Mouse (Mus musculus): Measurements from ENCODE around the gene Pla2g3. TPM values are rescaled to one million over a fixed set of nuclear protein-coding genes. Genes with fewer than 3 reads are reported as not detected.

Pla2g3 gene
- total and polyA plus RNA-seq, 3 experiments = not detected

- Histone ChIP-seq H3K4me3 (replicated peaks in 1 of 3; ENCODE audit: low read depth in 2 of 3, low read length in 2 of 3, poor library complexity in 1 of 3) (no peak overlapping the region), H3K27ac (ENCODE audit: insufficient read depth, low read depth) (no peak overlapping the region), H3K79me2 (replicated peaks; ENCODE audit: control insufficient read depth, extremely low read depth, insufficient read depth, poor library complexity, severe bottlenecking) (no peaks in the 10 kb centered on the region), H3K4me2 (ENCODE audit: insufficient read depth, low read depth, poor library complexity, severe bottlenecking) (no peak overlapping the region), H3K9ac (ENCODE audit: insufficient read depth, low read depth) (no peak overlapping the region), H3K4me1 (ENCODE audit: control insufficient read depth in 1 of 2, insufficient read depth in 2 of 2) (peaks cover 0 to 4% of the 10 kb centered on the region in 2 experiments; a peak in 1 of 4 replicates), H3K36me3 (replicated peaks in 1 of 2; ENCODE audit: control insufficient read depth in 1 of 2, insufficient read depth in 1 of 2, low read length in 1 of 2) (peaks cover 0 to 29% of the 10 kb centered on the region in 2 experiments), H3K9me3 (replicated peaks; ENCODE audit: low read length) (no peaks in the 10 kb centered on the region), H3K27me3 (replicated peaks) (no peaks in the 10 kb centered on the region)
- DNase-seq (ENCODE audit: extremely low read depth) = no peak
- in situ Hi-C loops (cut with MboI; ENCODE audit: low pct_ligation_motif_present, low pct_unique_long_range_greater_than_20kb, low sequenced_read_pairs) = no loop called here
- dilution Hi-C loops (cut with MboI; ENCODE audit: extremely low pct_ligation_motif_present, extremely low pct_unique_long_range_greater_than_20kb, low sequenced_read_pairs) = no loop called here
- TF ChIP-seq IRF4 (IDR thresholded peaks at IDR 0.05; ENCODE audit: low read depth, low read length) (no peak), HCFC1 (IDR thresholded peaks at IDR 0.05; ENCODE audit: low read depth, low read length) (no peak), CHD1 (IDR thresholded peaks at IDR 0.05; ENCODE audit: low read depth, low read length) (no peak), PAX5 (IDR thresholded peaks at IDR 0.05; ENCODE audit: low read length) (no peak), MEF2A (IDR thresholded peaks at IDR 0.05; ENCODE audit: borderline replicate concordance, low read depth, low read length) (no peak), MYC (IDR thresholded peaks at IDR 0.05; ENCODE audit: low read depth, low read length) (no peak), SIN3A (IDR thresholded peaks at IDR 0.05; ENCODE audit: low read length) (no peak), SMC3 (IDR thresholded peaks at IDR 0.05; ENCODE audit: low read depth, low read length) (no peak)
Measured at GRCm38 (mm10) chr11:3522285-3523000, 34.4 kb downstream of the Pla2g3 start.

GRCm38 (mm10) chr11:3523840-3524582 is 35.9 kb downstream of the Pla2g3 start:
- Histone ChIP-seq H3K4me3 (replicated peaks in 1 of 3; ENCODE audit: low read depth in 2 of 3, low read length in 2 of 3, poor library complexity in 1 of 3) (no peak overlapping the region), H3K27ac (ENCODE audit: insufficient read depth, low read depth) (no peak overlapping the region), H3K79me2 (replicated peaks; ENCODE audit: control insufficient read depth, extremely low read depth, insufficient read depth, poor library complexity, severe bottlenecking) (no peaks in the 10 kb centered on the region), H3K9me3 (replicated peaks; ENCODE audit: low read length) (no peaks in the 10 kb centered on the region), H3K4me2 (ENCODE audit: insufficient read depth, low read depth, poor library complexity, severe bottlenecking) (no peak overlapping the region), H3K27me3 (replicated peaks) (no peaks in the 10 kb centered on the region), H3K9ac (ENCODE audit: insufficient read depth, low read depth) (no peak overlapping the region), H3K36me3 (replicated peaks in 1 of 2; ENCODE audit: control insufficient read depth in 1 of 2, insufficient read depth in 1 of 2, low read length in 1 of 2) (peaks cover 0 to 35% of the 10 kb centered on the region in 2 experiments), H3K4me1 (ENCODE audit: control insufficient read depth in 1 of 2, insufficient read depth in 2 of 2) (peaks cover 0 to 4% of the 10 kb centered on the region in 2 experiments; a peak in 1 of 4 replicates)
- in situ Hi-C loops (cut with MboI; ENCODE audit: low pct_ligation_motif_present, low pct_unique_long_range_greater_than_20kb, low sequenced_read_pairs) = no loop called here
- DNase-seq (ENCODE audit: extremely low read depth) = no peak
- dilution Hi-C loops (cut with MboI; ENCODE audit: extremely low pct_ligation_motif_present, extremely low pct_unique_long_range_greater_than_20kb, low sequenced_read_pairs) = no loop called here
- TF ChIP-seq BHLHE40 (IDR thresholded peaks at IDR 0.05; ENCODE audit: low read depth, low read length) (no peak), RAD21 (IDR thresholded peaks at IDR 0.05; ENCODE audit: low read depth, low read length) (no peak), CHD1 (IDR thresholded peaks at IDR 0.05; ENCODE audit: low read depth, low read length) (no peak), UBTF (IDR thresholded peaks at IDR 0.05; ENCODE audit: low read depth, low read length) (no peak), ZKSCAN1 (IDR thresholded peaks at IDR 0.05; ENCODE audit: borderline replicate concordance, low read depth, low read length) (no peak), TBP (conservative IDR thresholded peaks at IDR 0.05; ENCODE audit: low read depth, low read length) (no peak), CTCF (conservative IDR thresholded peaks at IDR 0.05 in 1 of 2, IDR thresholded peaks at IDR 0.05 in 1 of 2; ENCODE audit: low read depth in 2 of 2, low read length in 2 of 2) (no peak), JUN (IDR thresholded peaks at IDR 0.05; ENCODE audit: insufficient read depth, low read depth, low read length) (no peak), MAZ (IDR thresholded peaks at IDR 0.05; ENCODE audit: low read depth, low read length) (no peak)
